Mouse (Mus musculus) forebrain, embryonic 12.5 days (tissue): ENCODE data around the gene 2010003K11Rik. TPM values are rescaled to one million over a fixed set of nuclear protein-coding genes. Genes with fewer than 3 reads are reported as not detected.

ENCODE experiments used
- ATAC-seq: fragments of 200-750 bp; cut with Nextera tagmentation; 2 replicates; pipeline ENCODE4 v1.8.0; 2017; ENCODE audit warnings: moderate TSS enrichment; ENCODE audit not compliant: low FRiP score
- H3K27ac ChIP-seq: fragments of 300-500 bp; sonication (generic); 2 replicates; pipeline ENCODE4 v1.5.1; 2016; ENCODE audit warnings: mild to moderate bottlenecking
- H3K27me3 ChIP-seq: fragments of 300-500 bp; sonication (generic); 2 replicates; pipeline ENCODE4 v1.6.1; 2016; ENCODE audit warnings: mild to moderate bottlenecking
- H3K36me3 ChIP-seq: fragments of 300-500 bp; sonication (generic); replicated peaks from 2 replicates; pipeline ENCODE4 v1.6.1; 2016; ENCODE audit warnings: mild to moderate bottlenecking
- H3K4me1 ChIP-seq: fragments of 300-500 bp; sonication (generic); 2 replicates; pipeline ENCODE4 v1.6.1; 2016
- H3K4me2 ChIP-seq: fragments of 300-500 bp; sonication (generic); 2 replicates; pipeline ENCODE4 v1.6.1; 2016; ENCODE audit warnings: mild to moderate bottlenecking, moderate library complexity
- H3K4me3 ChIP-seq: fragments of 300-500 bp; sonication (generic); replicated peaks from 2 replicates; pipeline ENCODE4 v1.5.1; 2016; ENCODE audit warnings: mild to moderate bottlenecking
- H3K9ac ChIP-seq: fragments of 300-500 bp; sonication (generic); 2 replicates; pipeline ENCODE4 v1.6.1; 2016; ENCODE audit warnings: mild to moderate bottlenecking
- H3K9me3 ChIP-seq: fragments of 300-500 bp; sonication (generic); 2 replicates; pipeline ENCODE4 v1.6.1; 2016
- WGBS: fragments of 180-500 bp; shearing (Covaris S2); methylation state at CpG from one replicate; pipeline ENCODE4 v1.1.7; 2016; 5-methylcytosine and 5-hydroxymethylcytosine counted together
- polyA plus RNA-seq: library from polyadenylated mRNA; unstranded; fragments of >200 nt; fragmentation: Nextera tagmentation; extraction: Ambion mirVana; gene quantifications from 2 replicates; pipeline ENCODE4 v1.2.1, GENCODE M21; 2016

Gene 2010003K11Rik
- polyA plus RNA-seq, 1 experiment from 2014 or later = not detected

GRCm38 (mm10) chr19:4494707-4495106, 3.7 kb downstream of the 2010003K11Rik start:
- WGBS = 79% methylated on average over 7 of the region's 7 CpGs
- Histone ChIP-seq H3K36me3 (no peaks in the 10 kb centered on the region), H3K9me3 (no peaks in the 10 kb centered on the region), H3K4me2 (no peak overlapping the region), H3K27me3 (0 out of 2 replicates have a peak, but pooled peaks cover 6% of the 10 kb centered on the region), H3K27ac (no peak overlapping the region), H3K4me1 (peaks cover 5% of the 10 kb centered on the region), H3K4me3 (no peak overlapping the region), H3K9ac (no peak overlapping the region)
- no peak for ATAC-seq

- H3K4me1 ChIP-seq = peaks cover 2% of the 10 kb centered on the region
- no peaks in the 10 kb centered on the region for H3K27me3 ChIP-seq
- H3K4me2 ChIP-seq = no peak overlapping the region
- H3K27ac ChIP-seq = no peak overlapping the region
- no peaks in the 10 kb centered on the region for H3K36me3 ChIP-seq
- ATAC-seq = no peak
- H3K9me3 ChIP-seq = no peaks in the 10 kb centered on the region
- no peak overlapping the region for H3K4me3 ChIP-seq
- H3K9ac ChIP-seq = no peak overlapping the region
- WGBS = 57% methylated on average over 9 of the region's 9 CpGs
These were observed 5.7 kb downstream of the 2010003K11Rik start for GRCm38 (mm10) chr19:4492526-4493296.

- Histone ChIP-seq H3K36me3 (no peaks in the 10 kb centered on the region), H3K4me1 (no peaks in the 10 kb centered on the region), H3K27ac (no peak overlapping the region), H3K4me3 (no peak overlapping the region), H3K4me2 (no peak overlapping the region), H3K9me3 (no peaks in the 10 kb centered on the region), H3K9ac (no peak overlapping the region), H3K27me3 (no peaks in the 10 kb centered on the region)
- ATAC-seq = no peak
- WGBS = 78% methylated on average over 10 of the region's 10 CpGs
These were observed 7.2 kb downstream of the 2010003K11Rik start for GRCm38 (mm10) chr19:4491080-4491695.

GRCm38 (mm10) chr19:4487877-4488276, 10.5 kb downstream of the 2010003K11Rik start:
- Histone ChIP-seq H3K27me3 (no peaks in the 10 kb centered on the region), H3K4me1 (no peaks in the 10 kb centered on the region), H3K9ac (no peak overlapping the region), H3K36me3 (no peaks in the 10 kb centered on the region), H3K27ac (no peak overlapping the region), H3K4me2 (no peak overlapping the region), H3K9me3 (no peaks in the 10 kb centered on the region), H3K4me3 (no peak overlapping the region)
- WGBS = 81% methylated on average over 2 of the region's 2 CpGs
- no peak for ATAC-seq

GRCm38 (mm10) chr19:4485006-4485405, 13.4 kb downstream of the 2010003K11Rik start:
- peaks cover 3% of the 10 kb centered on the region; the same call in 1 of the 2 replicates for H3K27me3 ChIP-seq
- no peak overlapping the region for H3K27ac ChIP-seq
- no peak overlapping the region for H3K4me3 ChIP-seq
- H3K4me1 ChIP-seq = no peaks in the 10 kb centered on the region
- ATAC-seq = no peak
- H3K4me2 ChIP-seq = no peak overlapping the region
- no peaks in the 10 kb centered on the region for H3K36me3 ChIP-seq
- 59% methylated on average over 5 of the region's 5 CpGs for WGBS
- H3K9me3 ChIP-seq = no peaks in the 10 kb centered on the region
- no peak overlapping the region for H3K9ac ChIP-seq

DNA sequence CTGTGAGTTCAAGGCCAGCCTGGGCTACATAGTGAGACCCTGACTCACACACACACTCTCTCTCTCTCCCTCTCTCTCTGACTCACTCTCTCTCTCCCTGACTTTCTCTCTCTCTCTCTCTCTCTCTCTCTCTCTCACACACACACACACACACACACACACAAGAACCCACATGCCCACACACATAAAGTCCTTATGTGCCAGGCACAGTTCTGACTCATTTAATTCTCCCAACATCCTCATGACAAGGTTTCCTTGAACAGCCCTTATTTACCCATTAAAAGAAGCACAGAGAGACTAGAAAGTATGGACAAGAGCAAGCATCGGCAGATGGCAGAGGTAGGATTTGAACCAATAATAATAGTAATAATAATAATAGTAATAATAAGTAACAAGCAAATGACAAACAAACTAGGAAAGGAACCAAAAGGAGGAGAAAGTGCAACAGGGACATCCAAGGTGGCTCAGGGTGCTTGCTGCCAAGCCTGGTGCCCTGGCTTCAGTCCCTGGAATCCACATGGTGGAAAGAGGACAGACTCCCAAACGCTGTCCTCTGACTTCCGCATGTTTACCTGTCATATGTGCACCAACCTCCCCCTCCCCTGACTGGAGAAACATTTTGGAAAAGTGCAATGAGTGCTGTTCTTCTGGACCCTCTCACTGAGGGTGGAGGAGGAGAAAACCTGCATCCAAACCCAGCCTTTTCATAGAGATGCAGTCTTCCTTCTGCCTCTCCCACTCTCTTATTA, 16.1 kb downstream of the 2010003K11Rik start:
- Histone ChIP-seq H3K4me3 (no peak overlapping the region), H3K9ac (no peak overlapping the region), H3K4me2 (no peak overlapping the region), H3K4me1 (peaks cover under 1% of the 10 kb centered on the region), H3K36me3 (no peaks in the 10 kb centered on the region), H3K9me3 (no peaks in the 10 kb centered on the region), H3K27ac (no peak overlapping the region), H3K27me3 (peaks cover 26% of the 10 kb centered on the region)
- ATAC-seq = no peak
- whole genome bisulfite sequencing = 92% methylated on average over 3 of the region's 3 CpGs

DNA sequence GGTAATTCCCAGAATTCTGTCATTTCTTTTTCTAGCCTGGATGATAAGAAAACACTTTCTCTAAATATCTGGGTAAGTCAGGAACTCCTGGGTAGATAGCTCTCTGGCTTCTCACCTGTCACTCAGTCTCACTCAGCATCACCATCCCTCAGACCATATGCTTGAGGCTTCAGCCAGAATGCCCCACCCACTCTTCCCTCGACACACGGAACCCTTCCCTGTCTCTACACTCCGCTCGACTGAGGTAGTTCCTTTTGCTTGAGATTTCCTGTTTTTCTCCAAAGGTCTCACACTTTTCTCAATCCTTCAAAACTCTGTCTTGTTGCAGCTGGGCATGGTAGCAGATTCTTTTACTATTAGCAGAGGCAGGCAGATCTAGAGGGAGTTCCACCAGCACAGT, 17.1 kb downstream of the 2010003K11Rik start:
- H3K9me3 ChIP-seq = no peaks in the 10 kb centered on the region
- peaks cover 10% of the 10 kb centered on the region for H3K4me1 ChIP-seq
- H3K9ac ChIP-seq = no peak overlapping the region
- H3K36me3 ChIP-seq = no peaks in the 10 kb centered on the region
- no peak overlapping the region for H3K27ac ChIP-seq
- peaks cover 35% of the 10 kb centered on the region for H3K27me3 ChIP-seq
- WGBS = 66% methylated on average over 4 of the region's 4 CpGs
- ATAC-seq = no peak
- no peak overlapping the region for H3K4me2 ChIP-seq
- no peak overlapping the region for H3K4me3 ChIP-seq

DNA sequence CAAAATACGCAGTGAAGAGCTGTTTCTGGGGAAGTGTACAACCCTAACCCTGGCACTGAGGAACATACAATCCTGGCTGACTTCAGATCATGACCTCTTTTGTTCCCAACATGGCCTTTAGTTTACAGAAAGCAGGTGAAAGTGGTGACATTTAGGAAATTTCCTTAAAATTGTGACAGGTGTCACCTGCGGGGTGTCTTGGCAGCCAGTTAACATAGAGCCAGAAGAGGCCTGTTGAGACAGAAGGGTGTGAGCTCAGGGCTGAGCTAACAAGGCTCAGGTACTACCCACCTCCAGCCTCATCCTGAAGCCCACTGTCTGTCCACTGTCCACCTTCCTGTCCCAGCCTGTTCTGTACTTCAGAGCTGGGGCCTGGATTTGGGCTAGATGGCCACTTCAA, 18.3 kb downstream of the 2010003K11Rik start:
- no peak for ATAC-seq
- no peak overlapping the region for H3K4me2 ChIP-seq
- no peaks in the 10 kb centered on the region for H3K9me3 ChIP-seq
- H3K27me3 ChIP-seq = peaks cover 48% of the 10 kb centered on the region
- H3K36me3 ChIP-seq = no peaks in the 10 kb centered on the region
- no peak overlapping the region for H3K27ac ChIP-seq
- WGBS = 80% methylated on average over 2 of the region's 2 CpGs
- H3K9ac ChIP-seq = no peak overlapping the region
- H3K4me3 ChIP-seq = no peak overlapping the region
- peaks cover 13% of the 10 kb centered on the region for H3K4me1 ChIP-seq

DNA sequence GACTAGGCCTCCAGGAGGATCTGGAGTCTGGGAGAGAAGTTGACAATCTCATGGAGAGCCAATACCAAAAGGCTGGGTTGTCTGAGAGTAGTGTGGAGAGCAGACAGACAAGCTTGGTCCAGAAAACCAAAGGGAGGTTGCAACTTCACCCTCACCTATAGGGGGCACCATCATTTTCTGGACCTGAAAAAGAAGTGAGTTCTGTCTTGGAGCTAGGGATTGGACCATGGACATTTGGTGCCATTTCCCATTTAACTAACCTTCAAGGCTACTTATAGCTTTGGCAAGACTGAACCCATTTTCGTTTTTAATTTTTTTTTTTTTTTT, 20.2 kb downstream of the 2010003K11Rik start:
- Histone ChIP-seq H3K4me1 (peaks cover 13% of the 10 kb centered on the region), H3K27ac (no peak overlapping the region), H3K9ac (no peak overlapping the region), H3K36me3 (no peaks in the 10 kb centered on the region), H3K4me2 (no peak overlapping the region), H3K27me3 (peaks cover 66% of the 10 kb centered on the region), H3K9me3 (no peaks in the 10 kb centered on the region), H3K4me3 (no peak overlapping the region)
- ATAC-seq = no peak
- 32% methylated on average over 1 of the region's 1 CpGs for WGBS

GRCm38 (mm10) chr19:4477345-4478189, 20.8 kb downstream of the 2010003K11Rik start, which contains the start of gene Syt12:
Syt12 (minus strand) TSS chr19:4477447.
- H3K4me1 ChIP-seq = peaks cover 13% of the 10 kb centered on the region
- no peak for ATAC-seq
- H3K27ac ChIP-seq = no peak within 1 kb of the TSS
- H3K9me3 ChIP-seq = no peaks in the 10 kb centered on the region
- H3K9ac ChIP-seq = peak within 1 kb of the TSS; percentile 56
- 36% methylated on average over 21 of the region's 21 CpGs for WGBS
- peaks cover 71% of the 10 kb centered on the region for H3K27me3 ChIP-seq
- peak within 1 kb of the TSS; percentile 96 for H3K4me2 ChIP-seq
- H3K36me3 ChIP-seq = no peaks in the 10 kb centered on the region
- peak within 1 kb of the TSS; percentile 53 for H3K4me3 ChIP-seq

DNA sequence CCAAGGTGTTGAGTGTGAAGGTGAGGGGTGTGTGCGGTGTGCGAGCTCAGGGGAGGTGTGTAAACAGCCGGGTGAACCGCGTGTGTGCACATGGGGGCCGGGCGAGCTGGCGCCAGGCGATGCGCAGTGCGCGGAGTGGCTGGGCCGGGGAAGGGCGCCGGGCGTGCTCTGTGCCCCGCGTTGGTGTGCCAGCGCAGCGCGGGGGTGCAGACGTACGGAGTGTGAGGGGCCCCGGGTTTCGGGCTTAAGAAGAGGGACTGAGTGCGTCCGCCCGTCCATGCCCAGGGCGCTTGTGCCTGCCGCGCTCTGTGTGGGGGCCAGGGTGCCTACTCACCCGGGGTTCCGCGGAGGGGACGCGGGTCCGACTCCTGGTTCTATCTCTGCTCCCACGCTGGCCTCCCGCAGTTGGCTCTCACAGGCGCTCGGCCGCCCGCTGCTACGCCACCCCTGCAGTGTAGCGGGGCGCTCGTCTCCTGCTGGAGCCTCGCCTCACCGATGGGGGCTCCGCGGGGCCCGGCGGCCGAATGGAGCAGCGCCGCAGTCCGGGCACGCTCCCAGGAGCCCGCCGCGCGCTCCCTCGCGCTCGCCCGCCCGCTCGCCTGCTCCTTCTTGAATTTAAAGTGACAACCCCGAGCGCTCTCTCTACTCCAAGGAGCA, 21.7 kb downstream of the 2010003K11Rik start:
- H3K4me3 ChIP-seq = peak overlapping the region; percentile 53
- H3K9me3 ChIP-seq = no peaks in the 10 kb centered on the region
- no peaks in the 10 kb centered on the region for H3K36me3 ChIP-seq
- under 1% methylated on average over 68 of the region's 70 CpGs for WGBS
- peaks cover 13% of the 10 kb centered on the region for H3K4me1 ChIP-seq
- peak overlapping the region; percentile 96 for H3K4me2 ChIP-seq
- ATAC-seq = peak; percentile 49; the same call in 1 of the 2 replicates
- H3K27ac ChIP-seq = no peak overlapping the region
- H3K9ac ChIP-seq = peak overlapping the region; percentile 56
- H3K27me3 ChIP-seq = peaks cover 76% of the 10 kb centered on the region
